Mouse (Mus musculus) midbrain, embryonic 14.5 days (tissue): Measurements from ENCODE around the gene Mettl24. TPM values are rescaled to one million over a fixed set of nuclear protein-coding genes. Genes with fewer than 3 reads are reported as not detected.

Source experiments
- ATAC-seq: fragments of 200-750 bp; cut with Nextera tagmentation; 2 replicates; pipeline ENCODE4 v1.8.0; 2017; ENCODE audit warnings: moderate number of reproducible peaks, moderate library complexity; ENCODE audit not compliant: low FRiP score, low TSS enrichment
- DNase-seq: peaks from one replicate; pipeline ENCODE4 v3.0.0-alpha.2; 2015
- H3K27ac ChIP-seq: fragments of 300-500 bp; sonication (generic); replicated peaks from 2 replicates; pipeline ENCODE4 v1.5.1; 2014; ENCODE audit warnings: mild to moderate bottlenecking, low read depth, low read length, moderate library complexity
- H3K27me3 ChIP-seq: fragments of 300-500 bp; sonication (generic); 2 replicates; pipeline ENCODE4 v1.6.1; 2014; ENCODE audit warnings: low read length, control low read depth, mixed read lengths; ENCODE audit not compliant: control insufficient read depth, insufficient read depth
- H3K36me3 ChIP-seq: fragments of 300-500 bp; sonication (generic); 2 replicates; pipeline ENCODE4 v1.6.1; 2014; ENCODE audit warnings: low read length, control low read depth; ENCODE audit not compliant: control insufficient read depth, insufficient read depth
- H3K4me1 ChIP-seq: fragments of 300-500 bp; sonication (generic); 2 replicates; pipeline ENCODE4 v1.6.1; 2014; ENCODE audit warnings: mild to moderate bottlenecking, antibody characterized with exemption, low read length, control low read depth; ENCODE audit not compliant: control insufficient read depth, insufficient read depth
- H3K4me2 ChIP-seq: fragments of 300-500 bp; sonication (generic); 2 replicates; pipeline ENCODE4 v1.6.1; 2014; ENCODE audit warnings: mild to moderate bottlenecking, low read length, moderate library complexity
- H3K4me3 ChIP-seq: fragments of 300-500 bp; sonication (generic); replicated peaks from 2 replicates; pipeline ENCODE4 v1.5.1; 2014; ENCODE audit warnings: low read depth, low read length
- H3K9ac ChIP-seq: fragments of 300-500 bp; sonication (generic); replicated peaks from 2 replicates; pipeline ENCODE4 v1.6.1; 2014; ENCODE audit warnings: mild to moderate bottlenecking, low read length, moderate library complexity
- H3K9me3 ChIP-seq: fragments of 300-500 bp; sonication (generic); 2 replicates; pipeline ENCODE4 v1.6.1; 2016; ENCODE audit warnings: low read length, control low read depth, mixed read lengths; ENCODE audit not compliant: control insufficient read depth
- WGBS: fragments of 180-500 bp; shearing (Covaris S2); extraction: QIAGEN DNeasy Blood & Tissue Kit; methylation state at CpG from one replicate; pipeline ENCODE4 v1.1.7; 2014; 5-methylcytosine and 5-hydroxymethylcytosine counted together
- polyA plus RNA-seq: library from polyadenylated mRNA; unstranded; fragments of >200 nt; fragmentation: Nextera tagmentation; extraction: Ambion mirVana; gene quantifications from 2 replicates; pipeline ENCODE4 v1.2.1, GENCODE M21; 2014

Mettl24 gene
- polyA plus RNA-seq, 1 experiment from 2014 or later, result 0.41 TPM

GRCm38 (mm10) chr10:40825952-40826351 lies 142.9 kb downstream of the Mettl24 start:
- Histone ChIP-seq H3K4me3 (no peak overlapping the region), H3K9me3 (no peaks in the 10 kb centered on the region), H3K4me1 (no peaks in the 10 kb centered on the region), H3K9ac (no peak overlapping the region), H3K36me3 (peaks cover 4% of the 10 kb centered on the region), H3K4me2 (no peak overlapping the region), H3K27ac (no peak overlapping the region), H3K27me3 (no peaks in the 10 kb centered on the region)
- no peak for ATAC-seq
- 69% methylated on average over 6 of the region's 6 CpGs for WGBS
- DNase-seq, result no peak

GRCm38 (mm10) chr10:40827706-40828105 lies 144.6 kb downstream of the Mettl24 start:
- H3K27me3 ChIP-seq, result no peaks in the 10 kb centered on the region
- H3K9me3 ChIP-seq, result no peaks in the 10 kb centered on the region
- DNase-seq (no peak), ATAC-seq (no peak)
- no peak overlapping the region for H3K9ac ChIP-seq
- WGBS, result 89% methylated on average over 4 of the region's 4 CpGs
- H3K4me1 ChIP-seq, result no peaks in the 10 kb centered on the region
- H3K36me3 ChIP-seq, result peaks cover 11% of the 10 kb centered on the region
- H3K27ac ChIP-seq, result no peak overlapping the region
- no peak overlapping the region for H3K4me3 ChIP-seq
- no peak overlapping the region for H3K4me2 ChIP-seq

- Histone ChIP-seq H3K9ac (no peak overlapping the region), H3K9me3 (no peaks in the 10 kb centered on the region), H3K4me3 (no peak overlapping the region), H3K36me3 (peaks cover 36% of the 10 kb centered on the region), H3K4me1 (no peaks in the 10 kb centered on the region), H3K4me2 (no peak overlapping the region), H3K27ac (no peak overlapping the region), H3K27me3 (no peaks in the 10 kb centered on the region)
- ATAC-seq, result no peak
- 90% methylated on average over 3 of the region's 3 CpGs for WGBS
- DNase-seq, result no peak
Observed at GRCm38 (mm10) chr10:40830312-40830711, 147.2 kb downstream of the Mettl24 start.

- peaks cover 39% of the 10 kb centered on the region for H3K36me3 ChIP-seq
- no peak overlapping the region for H3K27ac ChIP-seq
- no peak overlapping the region for H3K4me3 ChIP-seq
- ATAC-seq (no peak), DNase-seq (no peak)
- H3K4me2 ChIP-seq, result no peak overlapping the region
- 94% methylated on average over 7 of the region's 7 CpGs for WGBS
- no peaks in the 10 kb centered on the region for H3K4me1 ChIP-seq
- no peaks in the 10 kb centered on the region for H3K9me3 ChIP-seq
- no peaks in the 10 kb centered on the region for H3K27me3 ChIP-seq
- H3K9ac ChIP-seq, result no peak overlapping the region
Observed at GRCm38 (mm10) chr10:40831267-40831666, 148.2 kb downstream of the Mettl24 start.

- no peak for DNase-seq
- 91% methylated on average over 5 of the region's 5 CpGs for WGBS
- peaks cover 45% of the 10 kb centered on the region for H3K36me3 ChIP-seq
Observed at GRCm38 (mm10) chr10:40840086-40840485, 157.0 kb downstream of the Mettl24 start.

GRCm38 (mm10) chr10:40843841-40844240 lies 160.8 kb downstream of the Mettl24 start:
- WGBS, result 82% methylated on average over 5 of the region's 5 CpGs
- Histone ChIP-seq H3K36me3 (peaks cover 58% of the 10 kb centered on the region), H3K9ac (no peak overlapping the region), H3K27ac (no peak overlapping the region), H3K4me1 (no peaks in the 10 kb centered on the region), H3K9me3 (no peaks in the 10 kb centered on the region), H3K27me3 (no peaks in the 10 kb centered on the region), H3K4me3 (no peak overlapping the region), H3K4me2 (no peak overlapping the region)
- no peak for DNase-seq
- no peak for ATAC-seq

More at GRCm38 (mm10) chr10:40840086-40840485, 157.0 kb downstream of the Mettl24 start:
- Histone ChIP-seq H3K27ac (no peak overlapping the region), H3K9ac (no peak overlapping the region), H3K4me2 (no peak overlapping the region), H3K4me1 (no peaks in the 10 kb centered on the region), H3K9me3 (no peaks in the 10 kb centered on the region), H3K4me3 (no peak overlapping the region), H3K27me3 (no peaks in the 10 kb centered on the region)
- ATAC-seq, result no peak

GRCm38 (mm10) chr10:40844546-40844945 lies 161.5 kb downstream of the Mettl24 start:
- H3K27ac ChIP-seq, result no peak overlapping the region; the same call in 1 of the 2 replicates
- no peak overlapping the region for H3K4me3 ChIP-seq
- H3K36me3 ChIP-seq, result peaks cover 58% of the 10 kb centered on the region
- H3K4me2 ChIP-seq, result no peak overlapping the region
- no peak for ATAC-seq
- no peak overlapping the region for H3K9ac ChIP-seq
- peak; percentile 21 for DNase-seq
- H3K27me3 ChIP-seq, result no peaks in the 10 kb centered on the region
- 81% methylated on average over 10 of the region's 10 CpGs for WGBS
- H3K4me1 ChIP-seq, result no peaks in the 10 kb centered on the region
- no peaks in the 10 kb centered on the region for H3K9me3 ChIP-seq

- Histone ChIP-seq H3K36me3 (peaks cover 62% of the 10 kb centered on the region), H3K27me3 (no peaks in the 10 kb centered on the region), H3K27ac (no peak overlapping the region), H3K9me3 (no peaks in the 10 kb centered on the region), H3K9ac (no peak overlapping the region), H3K4me1 (no peaks in the 10 kb centered on the region), H3K4me2 (no peak overlapping the region), H3K4me3 (no peak overlapping the region)
- 89% methylated on average over 6 of the region's 6 CpGs for WGBS
- no peak for ATAC-seq
- no peak for DNase-seq
Observed at GRCm38 (mm10) chr10:40845626-40846025, 162.5 kb downstream of the Mettl24 start.

GRCm38 (mm10) chr10:40847176-40847874 lies 164.2 kb downstream of the Mettl24 start:
- Histone ChIP-seq H3K4me2 (no peak overlapping the region), H3K9me3 (no peaks in the 10 kb centered on the region), H3K9ac (no peak overlapping the region), H3K36me3 (peaks cover 47% of the 10 kb centered on the region), H3K4me1 (no peaks in the 10 kb centered on the region), H3K27me3 (no peaks in the 10 kb centered on the region), H3K4me3 (no peak overlapping the region), H3K27ac (no peak overlapping the region)
- no peak for ATAC-seq
- 95% methylated on average over 10 of the region's 10 CpGs for WGBS
- DNase-seq, result no peak
